Mouse (Mus musculus) E14TG2a.4 (cell line): ENCODE measurements around the gene Fbxl2.

Experiments used
- CTCF ChIP-seq: conservative IDR thresholded peaks from 2 replicates; pipeline ENCODE4 v1.5.1; 2014; ENCODE audit warnings: low read length
- POU5F1 ChIP-seq: IDR thresholded peaks from 2 replicates; pipeline ENCODE4 v1.6.1; 2014; ENCODE audit warnings: low read length, borderline replicate concordance

GRCm38 (mm10) chr9:113939063-113939850 is 106.7 kb downstream of the Fbxl2 start:
- no peak for TF ChIP-seq CTCF
- TF ChIP-seq POU5F1: no peak
